Mouse (Mus musculus) adrenal gland, adult 18-20 months (tissue): Measurements from ENCODE around the gene Olfr557. TPM values are rescaled to one million over a fixed set of nuclear protein-coding genes. Genes with fewer than 3 reads are reported as not detected.

Experiments used
- DNase-seq, 2 experiments: peaks; one replicate each; pipeline ENCODE4 v3.0.0; 2021 to 2022; ENCODE audit warnings: low spot score in 2 of 2
- long read RNA-seq, 2 experiments: library from polyadenylated mRNA; stranded (forward); transcript quantifications; one replicate each; pipeline ENCODE4 v2.0.0; 2021
- total RNA-seq, 2 experiments: library from RNA; stranded (reverse); gene quantifications; 1 replicate in 1 of 2; 2 replicates in 1 of 2; pipeline ENCODE4 v1.2.3; 2021

Olfr557 gene
- total RNA-seq, result not detected
- long read RNA-seq, experiment 1, result 0 reads
- long read RNA-seq, experiment 2, result 0 reads

GRCm38 (mm10) chr7:102695358-102696125 is at the start of gene Olfr557:
Olfr557 (plus strand) TSS chr7:102695910.
- peak; percentile 35 to 36 for DNase-seq

GRCm38 (mm10) chr7:102658523-102658922 is 37.2 kb upstream of the Olfr557 start, which contains the start of gene Olfr555:
Olfr555 (plus strand) TSS chr7:102658823.
- DNase-seq, result no peak

DNA sequence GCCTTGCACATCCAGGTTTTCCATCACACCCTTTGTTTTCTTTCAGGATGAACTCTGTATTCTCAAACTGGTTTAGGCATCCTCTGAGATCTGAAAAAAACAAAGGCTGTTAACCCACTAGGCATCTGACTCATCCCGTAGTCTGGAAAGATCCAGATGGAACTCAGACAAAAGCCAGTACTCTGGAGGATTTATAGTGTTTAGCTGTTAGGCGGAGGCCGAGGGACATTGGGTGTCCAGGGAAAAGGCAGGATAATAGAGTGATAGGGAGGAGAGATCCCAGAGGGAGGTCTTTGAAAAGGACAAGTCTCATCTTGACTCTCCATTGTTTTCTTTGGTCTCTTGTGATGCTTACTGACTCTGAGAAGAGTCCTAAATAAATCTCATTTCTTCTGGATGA is 31.1 kb upstream of the Olfr557 start, which contains the start of gene Olfr556:
Gene Olfr556 (plus strand): TSS at position 301 of the 400 bp plus-strand sequence.
- DNase-seq, result no peak

DNA sequence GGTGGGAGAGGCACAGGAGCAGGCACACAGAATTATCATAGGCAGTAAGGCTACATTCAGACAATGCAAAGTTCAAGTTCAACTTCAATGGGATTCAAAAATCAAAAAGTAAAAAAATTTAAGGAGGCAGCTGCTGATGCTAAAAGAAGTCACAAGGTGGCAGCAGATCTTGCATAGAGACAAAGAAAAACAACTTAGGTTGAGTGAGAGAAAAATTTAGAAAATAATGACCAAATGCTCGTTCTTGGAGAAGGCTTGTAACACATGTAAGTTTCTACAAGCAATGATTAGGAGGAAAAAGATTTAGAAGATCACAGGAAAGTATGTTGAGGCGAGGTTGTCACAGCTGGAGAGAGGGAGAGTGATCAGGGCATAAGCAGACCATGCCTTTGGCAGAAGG is 30.3 kb upstream of the Olfr557 start:
- DNase-seq, result no peak

DNA sequence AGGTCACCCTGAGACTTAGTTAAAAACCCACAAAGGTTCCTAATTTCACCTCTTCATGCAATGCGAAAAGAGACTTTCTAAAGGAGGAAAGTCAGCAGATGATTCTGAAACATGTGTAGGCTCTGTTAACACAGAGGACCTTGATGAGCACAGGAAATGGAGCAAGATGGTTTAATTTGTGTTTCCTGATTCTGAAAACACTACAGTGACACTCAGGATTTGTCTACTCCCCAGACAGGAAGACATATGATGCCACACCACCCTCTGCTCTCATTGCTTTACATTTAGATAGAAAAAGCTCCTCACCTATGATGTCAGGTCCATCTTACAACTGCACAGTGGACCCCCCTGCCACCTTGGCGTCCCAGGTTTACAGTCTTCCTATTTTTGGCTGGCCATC is 19.5 kb upstream of the Olfr557 start:
- DNase-seq, result no peak

DNA sequence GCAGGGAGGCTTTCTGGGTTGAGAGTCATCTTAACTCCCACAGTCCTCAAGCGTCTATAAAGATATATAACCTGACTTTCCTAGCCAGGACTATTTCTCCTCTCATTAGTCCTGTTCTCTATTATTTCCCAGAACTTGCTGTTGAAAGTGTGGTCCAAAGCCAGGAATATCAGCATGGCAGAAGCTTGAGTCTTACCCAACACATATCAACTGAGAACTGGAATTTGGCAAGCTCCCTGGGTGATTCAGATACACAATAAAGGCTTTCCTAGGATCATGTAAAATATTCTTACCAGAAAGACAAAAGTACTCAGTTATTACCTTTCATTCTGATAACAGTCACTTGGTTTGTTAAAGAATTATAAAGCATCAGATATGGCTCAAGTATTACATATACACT is 13.8 kb upstream of the Olfr557 start:
- no peak for DNase-seq

DNA sequence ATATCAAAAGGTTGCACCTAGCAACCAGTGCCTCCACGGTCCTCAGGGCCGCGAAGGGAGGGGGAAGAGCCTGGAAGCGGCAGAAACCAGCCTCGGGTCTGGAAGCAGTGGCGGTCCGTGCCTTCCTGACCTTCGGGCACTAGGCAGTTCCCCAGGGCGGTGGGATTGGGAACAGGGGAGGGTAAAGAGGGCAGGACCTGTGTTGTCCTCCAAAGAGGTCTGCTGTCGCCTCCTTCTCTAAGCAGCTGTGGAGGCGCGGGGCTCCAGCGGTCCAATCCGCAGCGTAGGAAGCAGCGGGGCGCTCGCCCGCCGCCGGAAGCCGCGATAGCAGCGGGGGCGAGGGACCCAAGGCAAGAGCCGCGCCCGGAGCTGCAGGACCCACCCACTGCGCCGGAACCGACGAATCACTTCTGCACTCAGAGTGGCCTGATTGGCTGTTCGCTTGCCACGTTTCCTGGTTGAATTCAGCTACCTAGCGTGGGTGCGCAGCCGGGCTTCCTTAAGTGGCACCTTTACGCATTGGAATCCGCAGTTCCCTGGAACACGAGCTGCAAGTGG is 8.7 kb upstream of the Olfr557 start, which contains the start of gene Trim68:
Gene Trim68 (minus strand): TSS at position 384 of the 558 bp plus-strand sequence.
- DNase-seq, result peak; percentile 81 to 82

- no peak for DNase-seq
Measured at GRCm38 (mm10) chr7:102698461-102698860, 2.8 kb downstream of the Olfr557 start.

DNA sequence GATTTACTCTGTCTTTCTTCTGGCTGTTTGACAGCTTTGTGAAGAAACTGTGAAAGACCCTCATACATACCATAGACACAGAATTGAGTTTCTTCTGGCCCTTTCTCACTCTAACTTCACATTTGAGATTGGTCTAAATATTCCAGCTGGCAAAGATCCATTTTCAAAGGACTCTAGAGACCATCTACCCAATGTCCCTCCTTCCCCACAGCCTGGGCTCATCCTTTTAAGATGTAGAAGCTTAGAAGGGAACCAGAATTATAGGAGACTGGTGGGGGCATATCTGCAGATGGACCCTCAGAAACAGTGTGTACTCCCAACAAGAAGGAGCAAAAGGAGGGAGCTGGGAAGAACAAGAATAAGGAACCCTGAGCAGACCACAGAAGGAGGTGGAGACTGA is 6.2 kb downstream of the Olfr557 start, which contains the start of gene Olfr558:
Gene Olfr558 (plus strand): TSS at position 301 of the 400 bp plus-strand sequence.
- DNase-seq, result no peak

DNA sequence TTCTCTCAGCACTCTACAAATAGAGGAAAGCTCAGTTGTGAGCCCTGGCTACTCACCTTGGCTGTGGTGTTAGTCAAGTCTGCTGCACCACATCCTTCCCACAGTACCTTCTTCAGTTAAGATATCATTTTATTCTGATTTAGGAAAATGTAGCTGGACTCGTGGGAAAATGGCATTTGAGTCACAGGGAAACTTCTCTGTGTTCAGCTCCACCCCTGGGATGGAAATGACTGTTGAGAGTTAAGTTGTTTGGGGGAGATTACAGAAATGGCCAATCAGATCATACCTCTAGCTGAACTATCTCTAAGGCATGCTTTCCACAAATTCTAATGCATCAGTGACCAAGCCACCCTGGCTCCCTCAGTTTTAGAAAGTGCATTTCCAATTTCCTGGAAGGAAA is 23.3 kb downstream of the Olfr557 start, which contains the start of gene Olfr33:
Gene Olfr33 (minus strand): TSS at position 101 of the 400 bp plus-strand sequence.
- no peak for DNase-seq

GRCm38 (mm10) chr7:102727391-102727790 is 31.7 kb downstream of the Olfr557 start, which contains the start of gene Olfr559:
Olfr559 (minus strand) TSS chr7:102727491.
- DNase-seq, result no peak

GRCm38 (mm10) chr7:102733793-102734192 is 38.1 kb downstream of the Olfr557 start:
- DNase-seq, result no peak

GRCm38 (mm10) chr7:102737705-102738104 is 42.0 kb downstream of the Olfr557 start:
- DNase-seq, result no peak

Other genes starting within 250 kb of the Olfr557 start
- not detected for gene Olfr543, start 214.2 kb upstream of the Olfr557 start, total RNA-seq
- not detected for gene Olfr544, start 207.6 kb upstream of the Olfr557 start, total RNA-seq
- not detected for gene Olfr545, start 196.3 kb upstream of the Olfr557 start, total RNA-seq
- not detected for gene Olfr547, start 161.2 kb upstream of the Olfr557 start, total RNA-seq
- gene Olfr548-ps1, start 155.0 kb upstream of the Olfr557 start, total RNA-seq, result not detected
- not detected for gene Olfr549, start 146.0 kb upstream of the Olfr557 start, total RNA-seq
- 10 to 100 TPM; 12.1 to 14.6 TPM for gene Trim21, start 130.4 kb upstream of the Olfr557 start, total RNA-seq
- gene Olfr550, start 124.5 kb upstream of the Olfr557 start, total RNA-seq, result not detected
- not detected for gene Olfr551, start 104.0 kb upstream of the Olfr557 start, total RNA-seq
- gene Olfr552, start 98.1 kb upstream of the Olfr557 start, total RNA-seq, result under 1 TPM in 1 of 2 experiments, not detected in 1; 0.10 TPM
- gene Olfr553, start 77.7 kb upstream of the Olfr557 start, total RNA-seq, result not detected
- not detected for gene Olfr554, start 57.5 kb upstream of the Olfr557 start, total RNA-seq
- gene Olfr555, start 37.1 kb upstream of the Olfr557 start, total RNA-seq, result not detected
- not detected for gene Olfr556, start 31.0 kb upstream of the Olfr557 start, total RNA-seq
- 1 to 10 TPM; 7.8 to 9.1 TPM for gene Trim68, start 8.6 kb upstream of the Olfr557 start, total RNA-seq
- gene Olfr558, start 6.3 kb downstream of the Olfr557 start, total RNA-seq, result under 1 TPM; 0.36 to 0.45 TPM
- gene Olfr33, start 23.2 kb downstream of the Olfr557 start, total RNA-seq, result not detected
- not detected for gene Olfr559, start 31.6 kb downstream of the Olfr557 start, total RNA-seq
- gene Olfr560, start 63.5 kb downstream of the Olfr557 start, total RNA-seq, result not detected
- gene Olfr78, start 63.6 kb downstream of the Olfr557 start, total RNA-seq, result under 1 TPM in 1 of 2 experiments, not detected in 1; 0.22 TPM
- gene Olfr561, start 75.3 kb downstream of the Olfr557 start, total RNA-seq, result not detected
- not detected for gene Olfr564, start 107.6 kb downstream of the Olfr557 start, total RNA-seq
- not detected for gene Olfr566, start 162.9 kb downstream of the Olfr557 start, total RNA-seq
- gene Olfr568, start 181.2 kb downstream of the Olfr557 start, total RNA-seq, result not detected
- gene Olfr569, start 195.0 kb downstream of the Olfr557 start, total RNA-seq, result not detected
- gene Olfr570, start 198.7 kb downstream of the Olfr557 start, total RNA-seq, result not detected
- gene Olfr571, start 221.6 kb downstream of the Olfr557 start, total RNA-seq, result not detected
- gene Olfr572, start 228.5 kb downstream of the Olfr557 start, total RNA-seq, result not detected
- gene Olfr573-ps1, start 246.7 kb downstream of the Olfr557 start, total RNA-seq, result not detected